Mouse (Mus musculus) cerebellum, adult 2 months (tissue): ENCODE results near the gene Enox1. TPM values are rescaled to one million over a fixed set of nuclear protein-coding genes. Genes with fewer than 3 reads are reported as not detected.

Experiments
- DNase-seq, 2 experiments: peaks; one replicate each; pipeline ENCODE4 v3.0.0; 2021
- H3K27ac ChIP-seq: fragments of 200-500 bp; 2 replicates; pipeline ENCODE4 v1.5.1; 2012; ENCODE audit warnings: low read length, control low read depth, inconsistent platforms; ENCODE audit not compliant: insufficient read depth
- H3K27me3 ChIP-seq: fragments of 200-500 bp; 2 replicates; pipeline ENCODE4 v1.6.1; 2012; ENCODE audit warnings: inconsistent platforms, mild to moderate bottlenecking, low read length, moderate library complexity; ENCODE audit not compliant: control insufficient read depth, insufficient read depth
- H3K4me1 ChIP-seq: fragments of 200-500 bp; 2 replicates; pipeline ENCODE4 v1.6.1; 2011; ENCODE audit warnings: low read length; ENCODE audit not compliant: control insufficient read depth, insufficient read depth
- H3K4me3 ChIP-seq: fragments of 200-500 bp; replicated peaks from 2 replicates; pipeline ENCODE3; 2011; ENCODE audit warnings: mild to moderate bottlenecking, low read depth, low read length, control low read depth; ENCODE audit not compliant: insufficient read depth
- CTCF ChIP-seq: fragments of 200-500 bp; IDR thresholded peaks from 2 replicates; pipeline ENCODE4 v1.5.1; 2011; ENCODE audit warnings: low read depth, mild to moderate bottlenecking, control low read depth, low read length, moderate library complexity, borderline replicate concordance; ENCODE audit not compliant: insufficient read depth
- POLR2A ChIP-seq: fragments of 200-500 bp; IDR thresholded peaks from 2 replicates; pipeline ENCODE4 v1.6.1; 2011; ENCODE audit warnings: low read length, control low read depth, borderline replicate concordance; ENCODE audit not compliant: insufficient read depth
- WGBS: fragments of 180-500 bp; shearing (Covaris S2); methylation state at CpG from one replicate; pipeline ENCODE4 v1.1.7; 2018; 5-methylcytosine and 5-hydroxymethylcytosine counted together
- polyA plus RNA-seq: library from polyadenylated mRNA; depleted of rRNA; stranded (reverse); fragments of >200 nt; gene quantifications from 2 replicates; pipeline ENCODE4 v1.2.3, GENCODE M21; 2012

The Enox1 gene
- polyA plus RNA-seq, 1 experiment: 15.2 TPM

- DNase-seq: no peak
- 98% methylated on average over 5 of the region's 5 CpGs for WGBS
- H3K4me1 ChIP-seq: peaks cover 15% of the 10 kb centered on the region
- H3K4me3 ChIP-seq: no peak overlapping the region
- H3K27ac ChIP-seq: no peak overlapping the region
- no peaks in the 10 kb centered on the region for H3K27me3 ChIP-seq
- TF ChIP-seq CTCF: no peak
- TF ChIP-seq POLR2A: no peak
These were observed 392.4 kb downstream of the Enox1 start for GRCm38 (mm10) chr14:77548963-77549362.

DNA sequence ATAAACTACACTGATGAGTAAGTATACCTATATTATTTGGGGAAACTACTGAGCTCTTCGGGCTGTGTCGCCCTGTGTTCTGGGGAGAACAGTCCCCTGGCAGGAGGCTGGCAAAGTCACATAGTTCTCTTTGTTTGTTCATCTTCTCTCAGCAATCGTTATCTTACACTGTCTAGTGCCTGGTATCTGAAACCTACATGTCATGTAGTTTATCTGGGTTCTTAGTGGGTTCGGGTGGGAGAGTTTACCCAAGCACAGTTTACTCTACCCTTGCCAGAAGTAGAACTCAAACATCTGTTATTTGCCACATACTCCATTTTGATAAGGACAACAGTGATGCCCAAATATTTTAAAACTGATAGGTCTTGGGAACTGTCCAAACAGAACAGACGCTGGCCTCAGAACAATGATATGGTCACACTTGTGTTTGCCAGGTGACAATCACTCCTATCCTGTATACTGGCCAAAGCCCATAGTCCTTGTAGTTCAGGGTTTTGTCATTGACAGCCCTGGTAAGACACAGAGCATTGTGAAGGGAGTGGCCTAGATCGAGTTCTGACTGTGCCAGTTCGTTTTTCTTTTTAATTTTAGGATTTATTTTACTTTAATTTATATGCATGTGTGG, 401.0 kb downstream of the Enox1 start:
- no peak overlapping the region for H3K27ac ChIP-seq
- no peaks in the 10 kb centered on the region for H3K27me3 ChIP-seq
- TF ChIP-seq CTCF (no peak), POLR2A (no peak)
- DNase-seq: no peak
- H3K4me3 ChIP-seq: no peak overlapping the region
- WGBS: 54% methylated on average over 7 of the region's 7 CpGs
- H3K4me1 ChIP-seq: no peaks in the 10 kb centered on the region

DNA sequence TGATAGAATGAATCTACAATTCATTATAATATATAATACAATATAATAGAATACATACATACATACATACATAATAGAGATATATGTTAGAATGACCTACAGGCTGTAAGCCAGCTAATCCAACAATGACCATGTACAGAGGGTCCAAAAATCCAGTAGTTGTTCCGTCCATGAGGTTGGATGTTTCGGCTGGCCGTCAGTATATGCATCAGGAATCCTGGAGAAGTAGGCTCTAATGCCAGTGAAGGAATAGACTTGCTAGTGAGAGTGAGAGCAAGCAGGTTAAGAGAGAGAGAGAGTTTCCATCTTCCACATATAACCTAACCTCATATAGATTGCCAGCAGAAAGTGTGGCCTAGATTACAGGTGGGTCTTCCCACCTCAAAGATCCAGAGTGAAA, 402.3 kb downstream of the Enox1 start:
- no peak for TF ChIP-seq CTCF
- TF ChIP-seq POLR2A: no peak
- Histone ChIP-seq H3K4me1 (no peaks in the 10 kb centered on the region), H3K4me3 (no peak overlapping the region), H3K27me3 (no peaks in the 10 kb centered on the region), H3K27ac (no peak overlapping the region)
- 99% methylated on average over 3 of the region's 3 CpGs for WGBS
- DNase-seq: no peak

DNA sequence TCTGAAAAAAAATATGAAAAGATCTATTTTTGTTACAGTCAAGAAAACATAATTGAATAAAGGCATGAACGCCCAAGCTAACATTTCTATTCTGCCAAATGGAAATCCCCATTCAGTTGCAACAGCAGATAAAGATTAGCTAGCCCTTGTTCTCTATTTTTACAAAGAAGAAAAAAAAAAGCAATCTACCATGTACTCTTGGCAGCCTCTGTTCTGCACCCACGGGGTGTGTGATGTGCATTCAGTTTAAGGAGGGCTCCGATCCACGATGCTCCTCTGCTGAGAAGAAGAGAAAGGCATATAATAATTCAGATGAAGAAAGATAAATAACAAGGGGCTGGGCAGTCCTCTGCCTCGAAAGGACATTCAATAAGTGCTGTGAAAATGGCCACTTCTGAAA, 403.2 kb downstream of the Enox1 start:
- no peaks in the 10 kb centered on the region for H3K27me3 ChIP-seq
- no peak for TF ChIP-seq POLR2A
- no peak for TF ChIP-seq CTCF
- H3K4me1 ChIP-seq: no peaks in the 10 kb centered on the region
- 81% methylated on average over 5 of the region's 5 CpGs for WGBS
- no peak overlapping the region for H3K4me3 ChIP-seq
- DNase-seq: no peak
- no peak overlapping the region for H3K27ac ChIP-seq

DNA sequence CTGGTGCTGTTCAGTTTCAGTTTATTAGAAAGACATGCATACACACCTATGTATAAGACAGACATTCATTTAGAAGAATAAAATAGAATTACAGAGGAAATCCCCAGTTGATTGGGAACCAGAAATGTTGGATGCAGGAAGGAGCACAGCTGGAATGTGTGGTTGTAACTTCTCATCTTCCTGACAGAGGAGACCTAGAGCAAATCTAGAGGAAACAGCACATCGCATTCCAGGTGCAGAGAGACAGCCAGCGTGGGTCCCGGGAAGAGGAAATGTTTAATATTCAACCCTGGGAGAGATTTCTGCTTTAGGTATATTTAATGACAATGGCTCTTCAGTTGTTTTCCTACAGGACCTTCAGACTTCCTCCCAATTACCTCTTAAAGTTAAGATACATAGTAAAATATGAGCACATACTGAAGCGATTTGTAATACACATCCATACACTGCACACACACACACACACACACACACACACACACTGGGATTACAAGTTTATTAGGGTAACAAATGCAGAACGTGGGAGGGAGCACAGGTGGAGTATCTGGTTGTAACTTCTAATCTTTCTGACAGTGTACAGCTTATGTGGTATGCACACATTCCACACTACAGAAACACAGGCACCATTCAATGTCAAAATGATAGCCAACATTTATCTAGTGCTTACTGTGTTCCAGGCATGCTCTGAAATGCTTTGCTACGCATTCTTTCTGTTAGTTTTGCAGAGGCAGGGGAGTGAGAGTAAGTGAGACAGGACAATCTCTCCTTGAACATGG, 405.4 kb downstream of the Enox1 start:
- TF ChIP-seq CTCF: no peak
- no peak for TF ChIP-seq POLR2A
- no peak overlapping the region for H3K27ac ChIP-seq
- no peaks in the 10 kb centered on the region for H3K27me3 ChIP-seq
- WGBS: 96% methylated on average over 6 of the region's 6 CpGs
- DNase-seq: no peak
- H3K4me3 ChIP-seq: no peak overlapping the region
- H3K4me1 ChIP-seq: no peaks in the 10 kb centered on the region

DNA sequence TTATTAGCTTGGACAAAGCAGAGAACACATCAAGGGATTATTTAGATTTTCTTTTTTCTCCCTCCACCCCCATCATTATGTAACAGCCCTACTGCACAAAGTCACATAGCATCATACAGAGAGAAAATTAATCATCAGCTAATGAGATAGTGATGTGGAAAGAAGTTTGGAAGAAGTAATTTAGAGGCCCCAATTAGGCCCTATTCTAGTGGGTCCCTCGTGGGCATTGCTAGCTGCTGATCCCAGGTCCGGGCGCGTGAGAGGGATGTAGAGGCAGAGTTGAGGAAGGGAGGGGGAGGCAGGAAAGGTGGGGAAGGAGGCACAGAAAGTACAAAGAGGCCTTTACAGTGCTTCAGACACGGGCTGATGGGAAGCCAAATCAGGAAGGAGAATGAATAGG, 407.4 kb downstream of the Enox1 start:
- TF ChIP-seq POLR2A (no peak), CTCF (no peak)
- H3K27ac ChIP-seq: no peak overlapping the region
- 90% methylated on average over 5 of the region's 5 CpGs for WGBS
- no peak for DNase-seq
- H3K4me1 ChIP-seq: no peaks in the 10 kb centered on the region
- H3K4me3 ChIP-seq: no peak overlapping the region
- H3K27me3 ChIP-seq: no peaks in the 10 kb centered on the region

GRCm38 (mm10) chr14:77567120-77567519, 410.6 kb downstream of the Enox1 start:
- WGBS: 92% methylated on average over 2 of the region's 2 CpGs
- TF ChIP-seq CTCF (no peak), POLR2A (no peak)
- no peak overlapping the region for H3K4me3 ChIP-seq
- H3K4me1 ChIP-seq: peaks cover 7% of the 10 kb centered on the region
- no peaks in the 10 kb centered on the region for H3K27me3 ChIP-seq
- H3K27ac ChIP-seq: no peak overlapping the region
- no peak for DNase-seq

DNA sequence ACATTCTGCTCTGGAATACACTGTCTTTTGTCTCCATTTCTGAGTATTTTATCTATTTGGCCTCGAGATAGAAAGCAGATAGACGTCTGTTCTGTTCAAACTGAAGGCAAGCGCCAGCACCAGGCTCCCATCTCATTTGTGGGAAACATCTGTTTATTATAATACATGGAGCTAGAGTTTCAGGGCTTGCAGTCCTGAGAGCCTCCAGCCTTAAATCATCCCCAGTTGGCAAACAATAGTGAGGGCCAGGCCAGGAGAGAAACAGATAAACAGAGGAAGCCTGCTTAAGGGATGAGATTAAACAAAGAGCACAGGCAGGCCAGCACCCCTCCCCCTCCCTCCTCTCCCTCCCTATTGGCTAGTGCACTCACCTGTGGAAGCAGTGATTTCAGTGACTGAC, 417.9 kb downstream of the Enox1 start:
- TF ChIP-seq CTCF (no peak), POLR2A (no peak)
- Histone ChIP-seq H3K4me3 (no peak overlapping the region), H3K27ac (0 out of 2 replicates have a peak overlapping the region, but pooled peaks have one; percentile 3), H3K27me3 (no peaks in the 10 kb centered on the region), H3K4me1 (peaks cover 6% of the 10 kb centered on the region)
- WGBS: 78% methylated on average over 3 of the region's 3 CpGs
- DNase-seq: no peak
